Mouse (Mus musculus) limb, embryonic 14.5 days (tissue): ENCODE data around the gene Sh3bp2. TPM values are rescaled to one million over a fixed set of nuclear protein-coding genes. Genes with fewer than 3 reads are reported as not detected.

Experiments used
- ATAC-seq: fragments of 200-750 bp; cut with Nextera tagmentation; 2 replicates; pipeline ENCODE4 v1.8.0; 2017; ENCODE audit warnings: low read depth, moderate number of reproducible peaks, moderate TSS enrichment; ENCODE audit not compliant: low FRiP score
- DNase-seq: peaks from one replicate; pipeline ENCODE4 v3.0.0-alpha.2; 2015; ENCODE audit warnings: low spot score
- H3K27ac ChIP-seq: fragments of 300-500 bp; sonication (generic); replicated peaks from 2 replicates; pipeline ENCODE4 v1.5.1; 2014; ENCODE audit warnings: low read depth, mild to moderate bottlenecking, low read length, moderate library complexity, mixed read lengths
- H3K27me3 ChIP-seq: fragments of 300-500 bp; sonication (generic); 2 replicates; pipeline ENCODE4 v1.6.1; 2014; ENCODE audit warnings: low read length, mixed read lengths; ENCODE audit not compliant: control insufficient read depth, insufficient read depth
- H3K36me3 ChIP-seq: fragments of 300-500 bp; sonication (generic); 2 replicates; pipeline ENCODE4 v1.6.1; 2014; ENCODE audit warnings: mild to moderate bottlenecking, low read length, moderate library complexity, mixed read lengths; ENCODE audit not compliant: control insufficient read depth, insufficient read depth
- H3K4me1 ChIP-seq: fragments of 300-500 bp; sonication (generic); 2 replicates; pipeline ENCODE4 v1.6.1; 2014; ENCODE audit warnings: antibody characterized with exemption, low read length, mixed read lengths; ENCODE audit not compliant: control insufficient read depth, insufficient read depth
- H3K4me2 ChIP-seq: fragments of 300-500 bp; sonication (generic); replicated peaks from 2 replicates; pipeline ENCODE4 v1.6.1; 2014; ENCODE audit warnings: low read depth, mild to moderate bottlenecking, low read length, moderate library complexity; ENCODE audit not compliant: severe bottlenecking
- H3K4me3 ChIP-seq: fragments of 300-500 bp; sonication (generic); replicated peaks from 2 replicates; pipeline ENCODE4 v1.5.1; 2014; ENCODE audit warnings: low read length
- H3K9ac ChIP-seq: fragments of 300-500 bp; sonication (generic); 2 replicates; pipeline ENCODE4 v1.6.1; 2014; ENCODE audit warnings: mild to moderate bottlenecking, low read depth, low read length, moderate library complexity; ENCODE audit not compliant: severe bottlenecking
- H3K9me3 ChIP-seq: fragments of 300-500 bp; sonication (generic); 2 replicates; pipeline ENCODE4 v1.6.1; 2016; ENCODE audit warnings: low read length; ENCODE audit not compliant: control insufficient read depth
- POLR2A ChIP-seq: fragments of 200-500 bp; IDR thresholded peaks from 2 replicates; pipeline ENCODE4 v1.8.0; 2012; ENCODE audit warnings: inconsistent platforms, mild to moderate bottlenecking, moderate library complexity, borderline replicate concordance; ENCODE audit not compliant: insufficient read depth, insufficient read length; ENCODE audit errors: extremely low read depth
- WGBS: fragments of 180-500 bp; shearing (Covaris S2); extraction: QIAGEN DNeasy Blood & Tissue Kit; methylation state at CpG from one replicate; pipeline ENCODE4 v1.1.7; 2014; 5-methylcytosine and 5-hydroxymethylcytosine counted together
- polyA plus RNA-seq, 2 experiments: library from polyadenylated mRNA; depleted of rRNA in 1 of 2; stranded (reverse) in 1 of 2; unstranded in 1 of 2; fragments of >200 nt; fragmentation: Nextera tagmentation in 1 of 2; extraction: Ambion mirVana in 1 of 2; gene quantifications; 2 replicates each; pipeline versions ENCODE4 v1.2.1 to v1.2.3; 2012 to 2014

Gene Sh3bp2
- polyA plus RNA-seq, 2 experiments: 12.6 to 17.9 TPM

DNA sequence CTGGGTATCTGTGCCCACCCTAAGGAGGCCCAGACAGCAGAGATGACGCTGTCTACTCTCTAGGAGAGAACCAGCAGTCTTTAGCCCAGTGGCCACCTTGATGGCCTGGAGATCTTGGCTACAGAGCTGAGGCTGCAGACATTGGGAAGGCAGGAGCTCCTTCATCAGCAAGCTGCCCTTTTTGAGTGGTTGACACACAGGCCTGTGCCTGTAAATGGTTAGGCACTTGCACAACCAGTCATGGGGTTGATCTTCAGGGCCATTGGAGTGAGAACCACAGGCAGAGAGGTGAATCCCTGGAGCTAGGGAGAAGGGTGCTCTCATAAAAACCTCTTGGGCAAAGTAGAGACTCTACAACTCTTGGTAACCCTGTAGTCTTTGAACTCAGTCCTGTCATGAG is 16.5 kb downstream of the Sh3bp2 start:
- no peak for ATAC-seq
- no peak for DNase-seq
- no peak overlapping the region for H3K27ac ChIP-seq
- no peak overlapping the region for H3K4me3 ChIP-seq
- H3K4me2 ChIP-seq: no peak overlapping the region
- H3K27me3 ChIP-seq: no peaks in the 10 kb centered on the region
- no peaks in the 10 kb centered on the region for H3K9me3 ChIP-seq
- no peak for TF ChIP-seq POLR2A
- no peaks in the 10 kb centered on the region for H3K36me3 ChIP-seq
- 62% methylated on average over 1 of the region's 1 CpGs for WGBS
- H3K4me1 ChIP-seq: no peaks in the 10 kb centered on the region
- no peak overlapping the region for H3K9ac ChIP-seq

DNA sequence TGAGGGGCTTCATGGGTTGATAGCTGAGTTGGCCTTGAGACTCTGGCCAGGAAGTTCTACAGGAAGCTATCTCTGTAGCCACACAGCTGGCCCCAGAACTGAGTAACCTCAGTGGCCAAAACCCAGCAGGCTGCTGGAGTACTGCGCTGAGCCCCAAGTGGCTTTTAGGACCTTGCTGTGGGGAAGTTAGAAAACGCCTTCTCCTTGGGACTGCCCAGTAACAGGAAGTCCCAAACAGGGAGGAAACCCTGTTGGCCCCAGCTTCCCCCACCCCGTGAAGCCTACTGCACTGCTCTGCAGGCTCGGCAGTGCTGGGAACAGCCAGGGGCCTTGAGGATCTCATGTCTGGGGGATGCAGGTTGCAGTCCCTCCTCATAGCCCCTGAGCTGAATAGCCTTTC is 17.5 kb downstream of the Sh3bp2 start:
- ATAC-seq (no peak), DNase-seq (no peak)
- Histone ChIP-seq H3K27ac (no peak overlapping the region), H3K27me3 (no peaks in the 10 kb centered on the region), H3K4me1 (no peaks in the 10 kb centered on the region), H3K4me3 (no peak overlapping the region), H3K36me3 (no peaks in the 10 kb centered on the region), H3K4me2 (no peak overlapping the region), H3K9ac (no peak overlapping the region), H3K9me3 (no peaks in the 10 kb centered on the region)
- TF ChIP-seq POLR2A: no peak
- WGBS: 50% methylated on average over 4 of the region's 4 CpGs

DNA sequence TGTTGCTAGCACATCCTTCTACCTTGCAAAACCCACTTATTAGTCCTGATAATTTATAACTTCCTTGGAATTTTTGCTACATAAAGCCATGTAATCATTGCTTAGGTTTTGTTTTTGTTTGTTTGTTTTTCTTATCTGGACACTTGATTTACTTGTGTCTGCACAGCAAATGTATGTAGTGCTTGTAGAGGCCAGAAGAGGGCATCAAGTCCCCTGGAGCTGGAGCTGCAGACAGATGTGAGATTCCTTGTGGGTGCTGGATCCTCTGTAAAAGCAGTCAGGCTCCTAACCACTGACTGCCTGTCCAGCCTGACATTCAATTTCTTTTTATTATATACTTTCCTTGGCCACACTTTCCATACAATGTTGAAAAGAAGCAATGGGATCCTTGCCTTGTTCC is 21.8 kb downstream of the Sh3bp2 start:
- no peak overlapping the region for H3K27ac ChIP-seq
- H3K9me3 ChIP-seq: no peaks in the 10 kb centered on the region
- TF ChIP-seq POLR2A: no peak
- no peaks in the 10 kb centered on the region for H3K27me3 ChIP-seq
- H3K4me1 ChIP-seq: peaks cover 13% of the 10 kb centered on the region
- no peak for ATAC-seq
- peaks cover 12% of the 10 kb centered on the region for H3K36me3 ChIP-seq
- no peak overlapping the region for H3K4me3 ChIP-seq
- H3K9ac ChIP-seq: no peak overlapping the region
- no peak overlapping the region for H3K4me2 ChIP-seq
- DNase-seq: no peak

DNA sequence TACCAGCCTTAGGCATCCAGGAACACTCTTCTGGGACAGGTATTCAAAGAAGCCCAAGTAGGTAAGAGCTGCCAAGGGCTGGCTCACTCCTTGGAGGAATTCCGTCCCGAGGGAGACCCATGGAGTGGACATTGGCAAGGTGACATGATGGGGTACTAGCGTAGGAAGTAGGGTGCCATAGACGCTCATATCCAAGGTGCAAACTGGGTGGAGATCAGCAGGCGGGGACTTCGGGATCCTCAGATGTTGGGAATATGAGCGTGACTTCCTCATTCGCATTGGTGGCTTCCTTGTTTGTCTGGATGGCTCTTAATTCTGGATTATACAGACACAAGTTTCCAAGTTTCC is 23.5 kb downstream of the Sh3bp2 start:
- WGBS: 25% methylated on average over 8 of the region's 8 CpGs
- ATAC-seq (no peak), DNase-seq (no peak)
- Histone ChIP-seq H3K4me3 (peak overlapping the region; percentile 89), H3K9me3 (no peaks in the 10 kb centered on the region), H3K4me1 (peaks cover 13% of the 10 kb centered on the region), H3K36me3 (peaks cover 23% of the 10 kb centered on the region), H3K27ac (no peak overlapping the region), H3K4me2 (peak overlapping the region; percentile 64), H3K9ac (peak overlapping the region; percentile 98), H3K27me3 (no peaks in the 10 kb centered on the region)
- no peak for TF ChIP-seq POLR2A

DNA sequence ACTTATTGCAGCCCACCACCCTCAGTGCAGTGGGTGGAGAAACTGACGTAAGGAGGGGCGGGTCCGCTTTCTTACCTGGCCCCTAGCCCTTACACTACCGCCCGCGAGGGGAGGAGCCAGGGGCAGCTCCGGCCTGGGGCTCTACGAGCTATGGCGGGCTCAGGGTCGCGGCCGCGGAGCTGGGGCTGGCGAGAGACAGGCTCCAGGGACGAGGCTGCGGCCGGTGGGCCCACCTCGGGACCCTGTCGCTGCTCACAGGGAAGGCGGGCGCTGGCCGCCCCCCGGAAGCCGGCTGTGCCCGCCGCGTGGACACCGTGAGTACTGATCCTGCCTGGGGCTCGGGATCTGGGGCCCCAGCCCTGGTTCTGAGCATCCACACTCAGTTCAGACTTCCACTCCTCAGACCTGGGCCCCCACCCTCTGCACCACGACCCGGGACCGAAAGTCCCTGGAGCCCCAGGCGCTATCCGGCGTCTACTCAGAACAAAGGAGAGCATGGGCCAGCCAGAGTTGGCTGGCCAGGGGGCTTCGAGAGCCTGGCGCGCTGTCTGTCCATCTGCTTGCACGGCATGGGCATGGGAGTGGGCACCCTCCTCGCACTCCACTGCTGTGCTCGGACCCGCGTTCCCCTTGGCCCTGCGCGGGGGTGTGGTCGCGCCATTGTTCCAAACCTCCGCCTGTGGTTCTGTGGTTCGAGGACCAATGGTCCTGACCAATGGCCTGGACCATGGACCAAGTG is 24.0 kb downstream of the Sh3bp2 start:
- Histone ChIP-seq H3K4me3 (peak overlapping the region; percentile 89), H3K27me3 (no peaks in the 10 kb centered on the region), H3K36me3 (peaks cover 27% of the 10 kb centered on the region), H3K27ac (peak overlapping the region; percentile 67), H3K4me1 (peaks cover 13% of the 10 kb centered on the region), H3K9me3 (no peaks in the 10 kb centered on the region), H3K9ac (peak overlapping the region; percentile 98), H3K4me2 (peak overlapping the region; percentile 64)
- DNase-seq (peak; percentile 75), ATAC-seq (peak; percentile 91)
- TF ChIP-seq POLR2A: peak; percentile 95
- under 1% methylated on average over 38 of the region's 49 CpGs for WGBS
